Mouse (Mus musculus): ENCODE results near the gene Ddb1. TPM values are rescaled to one million over a fixed set of nuclear protein-coding genes. Genes with fewer than 3 reads are reported as not detected.

Gene Ddb1
- polyA plus RNA-seq, 1 experiment from 2014 or later = 251 TPM

GRCm38 (mm10) chr19:10648156-10648555, 43.0 kb downstream of the Ddb1 start:
- Histone ChIP-seq H3K4me3 (ENCODE audit: control insufficient read depth in 1 of 2, insufficient read depth in 1 of 2, low read depth in 1 of 2, low read length in 2 of 2) (no peak overlapping the region), H3K27ac (replicated peaks in 1 of 2; ENCODE audit: control insufficient read depth in 1 of 2, insufficient read depth in 1 of 2, low read depth in 2 of 2, low read length in 2 of 2) (no peak overlapping the region), H3K4me2 (ENCODE audit: low read length) (no peak overlapping the region), H3K27me3 (ENCODE audit: control insufficient read depth, insufficient read depth, low read length) (no peaks in the 10 kb centered on the region), H3K4me1 (ENCODE audit: control insufficient read depth in 2 of 2, insufficient read depth in 2 of 2, low read length in 2 of 2) (no peaks in the 10 kb centered on the region), H3K9me3 (ENCODE audit: control insufficient read depth, low read length) (no peaks in the 10 kb centered on the region), H3K9ac (ENCODE audit: low read length) (no peak overlapping the region), H3K36me3 (ENCODE audit: control insufficient read depth, insufficient read depth, low read length) (no peaks in the 10 kb centered on the region)
- 75% methylated on average over 8 of the region's 8 CpGs for WGBS
- ATAC-seq (ENCODE audit: insufficient number of reproducible peaks, insufficient read depth, low FRiP score, low read depth) = no peak

GRCm38 (mm10) chr19:10656058-10656457, 50.9 kb downstream of the Ddb1 start:
- Histone ChIP-seq H3K36me3 (ENCODE audit: control insufficient read depth, insufficient read depth, low read length) (no peaks in the 10 kb centered on the region), H3K4me2 (ENCODE audit: low read length) (no peak overlapping the region), H3K27ac (replicated peaks in 1 of 2; ENCODE audit: control insufficient read depth in 1 of 2, insufficient read depth in 1 of 2, low read depth in 2 of 2, low read length in 2 of 2) (no peak overlapping the region), H3K4me3 (ENCODE audit: control insufficient read depth in 1 of 2, insufficient read depth in 1 of 2, low read depth in 1 of 2, low read length in 2 of 2) (no peak overlapping the region), H3K9ac (ENCODE audit: low read length) (no peak overlapping the region), H3K4me1 (ENCODE audit: control insufficient read depth in 2 of 2, insufficient read depth in 2 of 2, low read length in 2 of 2) (peaks cover 2 to 4% of the 10 kb centered on the region in 2 experiments; a peak in 1 of 4 replicates), H3K27me3 (ENCODE audit: control insufficient read depth, insufficient read depth, low read length) (no peaks in the 10 kb centered on the region), H3K9me3 (ENCODE audit: control insufficient read depth, low read length) (no peaks in the 10 kb centered on the region)
- WGBS = 64% methylated on average over 3 of the region's 3 CpGs
- no peak for ATAC-seq (ENCODE audit: insufficient number of reproducible peaks, insufficient read depth, low FRiP score, low read depth)

- Histone ChIP-seq H3K36me3 (ENCODE audit: control insufficient read depth, insufficient read depth, low read length) (no peaks in the 10 kb centered on the region), H3K27me3 (ENCODE audit: control insufficient read depth, insufficient read depth, low read length) (no peaks in the 10 kb centered on the region), H3K9ac (ENCODE audit: low read length) (no peak overlapping the region), H3K4me2 (ENCODE audit: low read length) (no peak overlapping the region), H3K27ac (replicated peaks in 1 of 2; ENCODE audit: control insufficient read depth in 1 of 2, insufficient read depth in 1 of 2, low read depth in 2 of 2, low read length in 2 of 2) (no peak overlapping the region), H3K4me1 (ENCODE audit: control insufficient read depth in 2 of 2, insufficient read depth in 2 of 2, low read length in 2 of 2) (peaks cover 2 to 4% of the 10 kb centered on the region in 2 experiments; a peak in 1 of 4 replicates), H3K4me3 (ENCODE audit: control insufficient read depth in 1 of 2, insufficient read depth in 1 of 2, low read depth in 1 of 2, low read length in 2 of 2) (no peak overlapping the region), H3K9me3 (ENCODE audit: control insufficient read depth, low read length) (no peaks in the 10 kb centered on the region)
- no peak for ATAC-seq (ENCODE audit: insufficient number of reproducible peaks, insufficient read depth, low FRiP score, low read depth)
- 62% methylated on average over 5 of the region's 5 CpGs for WGBS
These were observed 52.6 kb downstream of the Ddb1 start for GRCm38 (mm10) chr19:10657742-10658141.

- H3K4me2 ChIP-seq (ENCODE audit: low read length) = no peak overlapping the region
- H3K9ac ChIP-seq (ENCODE audit: low read length) = no peak overlapping the region
- no peak overlapping the region for H3K4me3 ChIP-seq (ENCODE audit: control insufficient read depth in 1 of 2, insufficient read depth in 1 of 2, low read depth in 1 of 2, low read length in 2 of 2)
- H3K36me3 ChIP-seq (ENCODE audit: control insufficient read depth, insufficient read depth, low read length) = no peaks in the 10 kb centered on the region
- no peak for ATAC-seq (ENCODE audit: insufficient number of reproducible peaks, insufficient read depth, low FRiP score, low read depth)
- no peaks in the 10 kb centered on the region for H3K27me3 ChIP-seq (ENCODE audit: control insufficient read depth, insufficient read depth, low read length)
- 68% methylated on average over 2 of the region's 2 CpGs for WGBS
- peaks cover 2 to 4% of the 10 kb centered on the region in 2 experiments; a peak in 1 of 4 replicates for H3K4me1 ChIP-seq (ENCODE audit: control insufficient read depth in 2 of 2, insufficient read depth in 2 of 2, low read length in 2 of 2)
- H3K27ac ChIP-seq (replicated peaks in 1 of 2; ENCODE audit: control insufficient read depth in 1 of 2, insufficient read depth in 1 of 2, low read depth in 2 of 2, low read length in 2 of 2) = no peak overlapping the region
- H3K9me3 ChIP-seq (ENCODE audit: control insufficient read depth, low read length) = no peaks in the 10 kb centered on the region
These were observed 53.3 kb downstream of the Ddb1 start for GRCm38 (mm10) chr19:10658406-10658805.

- Histone ChIP-seq H3K4me3 (ENCODE audit: control insufficient read depth in 1 of 2, insufficient read depth in 1 of 2, low read depth in 1 of 2, low read length in 2 of 2) (no peak overlapping the region), H3K9me3 (ENCODE audit: control insufficient read depth, low read length) (no peaks in the 10 kb centered on the region), H3K36me3 (ENCODE audit: control insufficient read depth, insufficient read depth, low read length) (no peaks in the 10 kb centered on the region), H3K9ac (ENCODE audit: low read length) (no peak overlapping the region), H3K4me1 (ENCODE audit: control insufficient read depth in 2 of 2, insufficient read depth in 2 of 2, low read length in 2 of 2) (peaks cover 2 to 4% of the 10 kb centered on the region in 2 experiments; a peak in 1 of 4 replicates), H3K4me2 (ENCODE audit: low read length) (no peak overlapping the region), H3K27me3 (ENCODE audit: control insufficient read depth, insufficient read depth, low read length) (no peaks in the 10 kb centered on the region), H3K27ac (replicated peaks in 1 of 2; ENCODE audit: control insufficient read depth in 1 of 2, insufficient read depth in 1 of 2, low read depth in 2 of 2, low read length in 2 of 2) (no peak overlapping the region)
- 33% methylated on average over 5 of the region's 5 CpGs for WGBS
- no peak for ATAC-seq (ENCODE audit: insufficient number of reproducible peaks, insufficient read depth, low FRiP score, low read depth)
These were observed 56.2 kb downstream of the Ddb1 start for GRCm38 (mm10) chr19:10661373-10661772.

GRCm38 (mm10) chr19:10661919-10662318, 56.8 kb downstream of the Ddb1 start:
- Histone ChIP-seq H3K4me1 (ENCODE audit: control insufficient read depth in 2 of 2, insufficient read depth in 2 of 2, low read length in 2 of 2) (no peaks in the 10 kb centered on the region), H3K36me3 (ENCODE audit: control insufficient read depth, insufficient read depth, low read length) (no peaks in the 10 kb centered on the region), H3K9me3 (ENCODE audit: control insufficient read depth, low read length) (no peaks in the 10 kb centered on the region), H3K27ac (replicated peaks in 1 of 2; ENCODE audit: control insufficient read depth in 1 of 2, insufficient read depth in 1 of 2, low read depth in 2 of 2, low read length in 2 of 2) (no peak overlapping the region), H3K4me3 (ENCODE audit: control insufficient read depth in 1 of 2, insufficient read depth in 1 of 2, low read depth in 1 of 2, low read length in 2 of 2) (no peak overlapping the region), H3K4me2 (ENCODE audit: low read length) (no peak overlapping the region), H3K27me3 (ENCODE audit: control insufficient read depth, insufficient read depth, low read length) (no peaks in the 10 kb centered on the region), H3K9ac (ENCODE audit: low read length) (no peak overlapping the region)
- no peak for ATAC-seq (ENCODE audit: insufficient number of reproducible peaks, insufficient read depth, low FRiP score, low read depth)
- WGBS = 75% methylated on average over 2 of the region's 2 CpGs

GRCm38 (mm10) chr19:10662665-10663064, 57.5 kb downstream of the Ddb1 start:
- 48% methylated on average over 3 of the region's 3 CpGs for WGBS
- no peak for ATAC-seq (ENCODE audit: insufficient number of reproducible peaks, insufficient read depth, low FRiP score, low read depth)
- Histone ChIP-seq H3K4me1 (ENCODE audit: control insufficient read depth in 2 of 2, insufficient read depth in 2 of 2, low read length in 2 of 2) (no peaks in the 10 kb centered on the region), H3K4me3 (ENCODE audit: control insufficient read depth in 1 of 2, insufficient read depth in 1 of 2, low read depth in 1 of 2, low read length in 2 of 2) (no peak overlapping the region), H3K9me3 (ENCODE audit: control insufficient read depth, low read length) (no peaks in the 10 kb centered on the region), H3K27ac (replicated peaks in 1 of 2; ENCODE audit: control insufficient read depth in 1 of 2, insufficient read depth in 1 of 2, low read depth in 2 of 2, low read length in 2 of 2) (no peak overlapping the region), H3K36me3 (ENCODE audit: control insufficient read depth, insufficient read depth, low read length) (no peaks in the 10 kb centered on the region), H3K4me2 (ENCODE audit: low read length) (no peak overlapping the region), H3K27me3 (ENCODE audit: control insufficient read depth, insufficient read depth, low read length) (no peaks in the 10 kb centered on the region), H3K9ac (ENCODE audit: low read length) (no peak overlapping the region)

- Histone ChIP-seq H3K27ac (replicated peaks in 1 of 2; ENCODE audit: control insufficient read depth in 1 of 2, insufficient read depth in 1 of 2, low read depth in 2 of 2, low read length in 2 of 2) (no peak overlapping the region), H3K4me1 (ENCODE audit: control insufficient read depth in 2 of 2, insufficient read depth in 2 of 2, low read length in 2 of 2) (no peaks in the 10 kb centered on the region), H3K9me3 (ENCODE audit: control insufficient read depth, low read length) (no peaks in the 10 kb centered on the region), H3K4me3 (ENCODE audit: control insufficient read depth in 1 of 2, insufficient read depth in 1 of 2, low read depth in 1 of 2, low read length in 2 of 2) (no peak overlapping the region), H3K9ac (ENCODE audit: low read length) (no peak overlapping the region), H3K36me3 (ENCODE audit: control insufficient read depth, insufficient read depth, low read length) (no peaks in the 10 kb centered on the region), H3K4me2 (ENCODE audit: low read length) (no peak overlapping the region), H3K27me3 (ENCODE audit: control insufficient read depth, insufficient read depth, low read length) (no peaks in the 10 kb centered on the region)
- no peak for ATAC-seq (ENCODE audit: insufficient number of reproducible peaks, insufficient read depth, low FRiP score, low read depth)
- WGBS = 58% methylated on average over 3 of the region's 3 CpGs
These were observed 60.0 kb downstream of the Ddb1 start for GRCm38 (mm10) chr19:10665093-10665492.

Data from heart, embryonic 14.5 days (tissue).